In the genomic region with DNA sequence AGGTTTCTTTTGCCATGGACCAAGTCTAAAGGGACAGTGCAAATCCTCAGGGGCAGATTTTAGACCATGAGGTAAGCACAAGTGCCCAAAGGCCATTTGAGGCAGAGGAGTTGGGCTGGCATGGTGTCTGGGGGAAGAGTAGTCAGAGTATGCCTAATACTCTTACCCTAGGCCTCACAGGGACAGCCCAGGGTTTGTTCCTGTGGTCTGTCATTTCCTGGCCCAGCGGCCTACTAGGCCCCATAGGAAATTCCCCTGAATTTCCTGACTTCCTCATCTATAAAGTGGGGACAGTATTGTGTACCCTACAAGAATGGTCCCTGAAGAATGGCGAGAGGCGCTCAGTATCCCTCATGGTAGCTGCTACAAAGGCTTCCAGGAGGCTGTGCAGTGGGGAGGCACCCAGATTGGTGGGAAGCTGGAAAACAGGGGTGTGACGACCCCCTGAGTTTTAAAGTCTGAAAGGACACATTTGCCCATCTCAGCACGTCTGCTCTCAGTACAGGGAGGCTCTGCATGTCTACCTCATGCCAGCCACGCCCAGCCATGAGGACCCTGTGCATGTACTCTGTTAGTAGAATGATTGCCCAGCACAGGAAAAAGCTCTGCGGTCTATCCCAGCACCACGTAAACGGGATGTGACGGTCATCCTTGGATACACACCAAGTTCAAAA, we compare ENCODE assay signal across 21 mouse cellular contexts. TPM values are rescaled to one million over a fixed set of nuclear protein-coding genes. Genes with fewer than 3 reads are reported as not detected.
DNase-seq lines count a peak whose midpoint lies in the region; ATAC-seq and TF ChIP-seq lines count a peak whose summit lies in the region.
"Had no signal": no experiment of that assay in that cellular context is flagged by ENCODE, and none has a peak within 500 bp of the region (broad histone marks: within the 10 kb centered on the region; RNA-seq: fewer than 3 reads in every experiment).

No protein-coding gene starts in this region.

- WGBS in liver, embryonic 15.5 days (ENCODE audit: insufficient replicate concordance), result 68% methylated on average over 10 of the region's 10 CpGs
- 71% methylated on average over 10 of the region's 10 CpGs for whole genome bisulfite sequencing in liver, postnatal 0 days (ENCODE audit: insufficient replicate concordance)
- 63% methylated on average over 10 of the region's 10 CpGs for WGBS in macrophage (ENCODE audit: missing documents)

- H3K27ac ChIP-seq in liver, embryonic 15.5 days (replicated peaks), result peak overlapping the region; percentile 68
- H3K27ac ChIP-seq in liver, postnatal 0 days (ENCODE audit: low read depth), result no peak overlapping the region
- H3K27ac ChIP-seq in macrophage, result peak overlapping the region; percentile 24
- H3K27ac ChIP-seq: embryonic facial prominence, embryonic 13.5 days; heart, adult 2 months; heart, embryonic 13.5 days had no signal

- no peak for TF ChIP-seq CTCF in liver, postnatal 0 days (IDR thresholded peaks at IDR 0.05; ENCODE audit: low read depth)

- H3K79me2 ChIP-seq in macrophage (ENCODE audit: inconsistent target), result no peaks in the 10 kb centered on the region

- H3K4me1 ChIP-seq in liver, embryonic 15.5 days (replicated peaks), result peaks cover 65% of the 10 kb centered on the region
- H3K4me1 ChIP-seq in liver, postnatal 0 days (ENCODE audit: insufficient read depth), result peaks cover 26% of the 10 kb centered on the region
- H3K4me1 ChIP-seq: embryonic facial prominence, embryonic 13.5 days had no signal

- no peak for ATAC-seq in liver, embryonic 15.5 days (ENCODE audit: insufficient read depth)
- no peak for ATAC-seq in liver, postnatal 0 days
- peak; percentile 57 for ATAC-seq in activated CD4-positive, CD25-positive, alpha-beta regulatory T cell, adult 4 months
- ATAC-seq: forebrain, embryonic 14.5 days had no signal

- no peak overlapping the region for H3K4me2 ChIP-seq in liver, embryonic 15.5 days
- H3K4me2 ChIP-seq in liver, postnatal 0 days (ENCODE audit: low read depth, low read length), result no peak overlapping the region
- H3K4me2 ChIP-seq: embryonic facial prominence, embryonic 13.5 days; heart, embryonic 13.5 days; liver, embryonic 11.5 days; midbrain, embryonic 11.5 days had no signal

- no peak for TF ChIP-seq EP300 in liver, postnatal 0 days (IDR thresholded peaks at IDR 0.05; ENCODE audit: low read depth)

- peaks cover 13% of the 10 kb centered on the region for H3K36me3 ChIP-seq in liver, embryonic 15.5 days (replicated peaks)
- peaks cover 3% of the 10 kb centered on the region; the same call in 1 of the 2 replicates for H3K36me3 ChIP-seq in liver, postnatal 0 days (replicated peaks; ENCODE audit: insufficient read depth, low read length)
- peaks cover 60% of the 10 kb centered on the region for H3K36me3 ChIP-seq in macrophage (ENCODE audit: inconsistent target)
- H3K36me3 ChIP-seq: heart, embryonic 13.5 days had no signal

- H3K9ac ChIP-seq in liver, embryonic 15.5 days, result no peak overlapping the region; the same call in 1 of the 2 replicates
- H3K9ac ChIP-seq in liver, postnatal 0 days (replicated peaks), result no peak overlapping the region
- H3K9ac ChIP-seq: embryonic facial prominence, embryonic 13.5 days; heart, embryonic 13.5 days had no signal

- H3K27me3 ChIP-seq in liver, embryonic 15.5 days, result no peaks in the 10 kb centered on the region
- no peaks in the 10 kb centered on the region for H3K27me3 ChIP-seq in liver, postnatal 0 days (ENCODE audit: insufficient read depth, low read length)
- H3K27me3 ChIP-seq: embryonic facial prominence, embryonic 13.5 days; heart, embryonic 13.5 days had no signal

- no peak overlapping the region for H3K4me3 ChIP-seq in liver, embryonic 15.5 days (replicated peaks)
- H3K4me3 ChIP-seq in liver, postnatal 0 days (ENCODE audit: low read depth, low read length), result no peak overlapping the region
- no peak overlapping the region for H3K4me3 ChIP-seq in macrophage (ENCODE audit: inconsistent target)
- H3K4me3 ChIP-seq: embryonic facial prominence, embryonic 13.5 days; erythroblast, embryonic 14.5 days; heart, adult 2 months; heart, embryonic 13.5 days had no signal

- no peak for DNase-seq in liver, postnatal 0 days
- DNase-seq in CD4-positive, CD25-positive, alpha-beta regulatory T cell, adult 2 months (ENCODE audit: low read depth, low spot score), result peak; percentile 38
- no peak for DNase-seq in embryo, embryonic 9.5 days (ENCODE audit: extremely low spot score)
- DNase-seq in embryo, embryonic 10.5 days (ENCODE audit: low spot score), result no peak
- DNase-seq: adrenal gland, postnatal 10 days; cerebellum, adult 9-11 months; gastrocnemius, postnatal 10 days; heart, adult 2 months; heart, postnatal 14 days; kidney, adult 8-10 months; kidney, postnatal 14 days; right cerebral cortex, adult 18-20 months had no signal

- no peaks in the 10 kb centered on the region for H3K9me3 ChIP-seq in liver, embryonic 15.5 days (replicated peaks)
- H3K9me3 ChIP-seq in liver, postnatal 0 days (ENCODE audit: low read length), result no peaks in the 10 kb centered on the region
- H3K9me3 ChIP-seq: embryonic facial prominence, embryonic 13.5 days; heart, embryonic 13.5 days had no signal

RNA-seq across cellular contexts. Expression of a gene that starts 23.9 kb away (rescaled TPM):
- polyA plus RNA-seq in liver, embryonic 15.5 days (2015; fragmentation: Nextera tagmentation; extraction: Ambion mirVana), result 0.69 and 0.83 TPM in 2 replicates
- polyA plus RNA-seq in liver, postnatal 0 days (2015; fragmentation: Nextera tagmentation; extraction: Ambion mirVana), result 0.86 and 1.0 TPM in 2 replicates
- polyA plus RNA-seq in activated CD4-positive, CD25-positive, alpha-beta regulatory T cell, adult 4 months (2017; shearing (Covaris generic)), result 10 to 100 TPM; 13.5 to 17.6 TPM
- 100 to 1,000 TPM in 5 of 26 experiments, 10 to 100 TPM in 21; 20.0 to 162 (median 72.9) TPM for total RNA-seq in macrophage (2018; cell fraction: chromatin; rRNA removed)
- total RNA-seq in macrophage (2018; cell fraction: cytosol; rRNA removed), result 10 to 100 TPM; 25.3 to 91.3 (median 56.1) TPM
- total RNA-seq in macrophage (2018; cell fraction: nucleus; rRNA removed), result 100 to 1,000 TPM in 5 of 26 experiments, 10 to 100 TPM in 21; 28.2 to 135 (median 67.7) TPM
- 30.8 to 37.9 TPM (median 31.3 TPM) in 3 replicates for polyA plus RNA-seq in macrophage (2018)
